Mouse (Mus musculus) limb, embryonic 12.5 days (tissue): ENCODE measurements at regions not wholly inside any gene's neighbourhood (a gene's known extent, or its start where the extent isn't known, plus 50 kb on each side); places are given as distances from the start of the nearest gene placed in this dataset.

ENCODE experiments used
- ATAC-seq: fragments of 200-750 bp; cut with Nextera tagmentation; 2 replicates; pipeline ENCODE4 v1.8.0; 2017; ENCODE audit warnings: low read depth, moderate TSS enrichment; ENCODE audit not compliant: insufficient number of reproducible peaks, insufficient read depth, low FRiP score, low TSS enrichment
- H3K27ac ChIP-seq: fragments of 300-500 bp; sonication (generic); 2 replicates; pipeline ENCODE4 v1.5.1; 2016; ENCODE audit warnings: mild to moderate bottlenecking, moderate library complexity
- H3K27me3 ChIP-seq: fragments of 300-500 bp; sonication (generic); 2 replicates; pipeline ENCODE4 v1.6.1; 2016; ENCODE audit warnings: mild to moderate bottlenecking, moderate library complexity
- H3K36me3 ChIP-seq: fragments of 300-500 bp; sonication (generic); 2 replicates; pipeline ENCODE4 v1.6.1; 2016; ENCODE audit warnings: mild to moderate bottlenecking, moderate library complexity
- H3K4me1 ChIP-seq: fragments of 300-500 bp; sonication (generic); replicated peaks from 2 replicates; pipeline ENCODE4 v1.6.1; 2016
- H3K4me2 ChIP-seq: fragments of 300-500 bp; sonication (generic); 2 replicates; pipeline ENCODE4 v1.6.1; 2016; ENCODE audit warnings: mild to moderate bottlenecking, moderate library complexity
- H3K4me3 ChIP-seq: fragments of 300-500 bp; sonication (generic); replicated peaks from 2 replicates; pipeline ENCODE4 v1.5.1; 2016; ENCODE audit warnings: mild to moderate bottlenecking
- H3K9ac ChIP-seq: fragments of 300-500 bp; sonication (generic); replicated peaks from 2 replicates; pipeline ENCODE4 v1.6.1; 2016; ENCODE audit warnings: mild to moderate bottlenecking, moderate library complexity
- H3K9me3 ChIP-seq: fragments of 300-500 bp; sonication (generic); 2 replicates; pipeline ENCODE4 v1.6.1; 2016; ENCODE audit warnings: mild to moderate bottlenecking, moderate library complexity
- WGBS: fragments of 180-500 bp; shearing (Covaris S2); methylation state at CpG from one replicate; pipeline ENCODE4 v1.1.7; 2016; 5-methylcytosine and 5-hydroxymethylcytosine counted together

- H3K27ac ChIP-seq = peak overlapping the region; percentile 87
- ATAC-seq = no peak
- H3K9ac ChIP-seq = no peak overlapping the region
- H3K4me3 ChIP-seq = no peak overlapping the region
- no peaks in the 10 kb centered on the region for H3K27me3 ChIP-seq
- WGBS = 65% methylated on average over 6 of the region's 6 CpGs
- H3K9me3 ChIP-seq = no peaks in the 10 kb centered on the region
- H3K4me2 ChIP-seq = peak overlapping the region; percentile 44
- no peaks in the 10 kb centered on the region for H3K36me3 ChIP-seq
- peaks cover 25% of the 10 kb centered on the region for H3K4me1 ChIP-seq
Measured at GRCm38 (mm10) chr7:90030486-90031250, 49.9 kb upstream of the Eed start.

DNA sequence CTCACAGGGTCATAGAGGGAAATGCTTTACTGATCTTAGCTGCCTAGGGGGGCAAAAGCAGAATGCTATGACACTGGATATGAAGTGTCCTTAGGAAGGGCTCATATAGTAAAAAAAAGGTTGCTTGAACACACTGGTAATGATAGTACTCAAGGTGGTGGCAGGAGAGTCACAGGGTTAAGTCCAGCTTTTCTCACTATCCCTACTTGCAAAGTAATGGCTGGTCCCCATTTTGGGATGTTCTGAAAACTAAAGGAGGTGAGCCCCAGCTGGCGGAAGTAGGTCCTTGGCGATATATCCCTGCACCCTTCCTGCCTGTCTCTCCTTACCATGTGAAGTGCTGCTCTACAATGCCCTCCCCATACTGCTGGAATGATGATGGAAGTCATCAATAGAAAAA is 52.3 kb upstream of the Eed start:
- Histone ChIP-seq H3K9me3 (no peaks in the 10 kb centered on the region), H3K4me2 (no peak overlapping the region), H3K9ac (no peak overlapping the region), H3K27me3 (no peaks in the 10 kb centered on the region), H3K4me1 (peaks cover 25% of the 10 kb centered on the region), H3K36me3 (no peaks in the 10 kb centered on the region), H3K4me3 (no peak overlapping the region), H3K27ac (no peak overlapping the region)
- 91% methylated on average over 2 of the region's 2 CpGs for WGBS
- no peak for ATAC-seq

GRCm38 (mm10) chr7:90033640-90034312 is 53.0 kb upstream of the Eed start:
- no peak overlapping the region for H3K4me3 ChIP-seq
- H3K36me3 ChIP-seq = no peaks in the 10 kb centered on the region
- 90% methylated on average over 9 of the region's 9 CpGs for WGBS
- no peaks in the 10 kb centered on the region for H3K27me3 ChIP-seq
- H3K4me1 ChIP-seq = peaks cover 24% of the 10 kb centered on the region
- H3K27ac ChIP-seq = no peak overlapping the region
- H3K9me3 ChIP-seq = no peaks in the 10 kb centered on the region
- no peak for ATAC-seq
- no peak overlapping the region for H3K9ac ChIP-seq
- no peak overlapping the region for H3K4me2 ChIP-seq

DNA sequence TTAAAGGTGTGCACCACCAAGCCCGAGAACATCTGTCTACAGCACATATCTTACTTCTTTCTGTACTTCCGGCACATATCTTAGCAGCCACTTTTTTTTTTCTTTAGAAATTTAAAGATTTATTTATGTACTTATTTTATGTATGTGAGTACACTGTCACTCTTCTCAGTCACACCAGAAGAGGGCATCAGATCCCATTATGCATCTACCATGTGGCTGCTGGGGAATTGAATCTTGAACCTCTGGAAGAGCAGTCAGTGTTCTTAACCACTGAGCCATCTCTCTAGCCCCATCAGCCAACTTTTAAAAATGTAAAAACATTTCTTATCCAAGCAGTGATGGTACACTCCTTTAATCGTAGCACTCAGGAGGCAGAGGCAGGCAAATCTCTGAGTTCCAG is 53.7 kb upstream of the Eed start:
- H3K36me3 ChIP-seq = no peaks in the 10 kb centered on the region
- ATAC-seq = no peak
- H3K9me3 ChIP-seq = no peaks in the 10 kb centered on the region
- H3K27me3 ChIP-seq = no peaks in the 10 kb centered on the region
- no peak overlapping the region for H3K4me3 ChIP-seq
- WGBS = 90% methylated on average over 3 of the region's 3 CpGs
- no peak overlapping the region for H3K4me2 ChIP-seq
- no peak overlapping the region for H3K27ac ChIP-seq
- peaks cover 17% of the 10 kb centered on the region for H3K4me1 ChIP-seq
- H3K9ac ChIP-seq = no peak overlapping the region

GRCm38 (mm10) chr7:90035396-90035795 is 54.6 kb upstream of the Eed start:
- Histone ChIP-seq H3K27me3 (no peaks in the 10 kb centered on the region), H3K27ac (no peak overlapping the region), H3K36me3 (no peaks in the 10 kb centered on the region), H3K4me1 (peaks cover 8% of the 10 kb centered on the region), H3K4me3 (no peak overlapping the region), H3K9me3 (no peaks in the 10 kb centered on the region), H3K9ac (no peak overlapping the region), H3K4me2 (no peak overlapping the region)
- ATAC-seq = no peak
- 73% methylated on average over 7 of the region's 7 CpGs for WGBS

GRCm38 (mm10) chr7:90037736-90038135 is 57.0 kb upstream of the Eed start:
- H3K9ac ChIP-seq = no peak overlapping the region
- H3K4me1 ChIP-seq = peaks cover 13% of the 10 kb centered on the region
- no peaks in the 10 kb centered on the region for H3K9me3 ChIP-seq
- WGBS = 56% methylated on average over 4 of the region's 4 CpGs
- H3K36me3 ChIP-seq = no peaks in the 10 kb centered on the region
- peak overlapping the region; percentile 66 for H3K27ac ChIP-seq
- H3K4me3 ChIP-seq = no peak overlapping the region
- H3K4me2 ChIP-seq = no peak overlapping the region
- no peaks in the 10 kb centered on the region for H3K27me3 ChIP-seq
- ATAC-seq = no peak

- no peaks in the 10 kb centered on the region for H3K36me3 ChIP-seq
- peaks cover 13% of the 10 kb centered on the region for H3K4me1 ChIP-seq
- no peaks in the 10 kb centered on the region for H3K9me3 ChIP-seq
- no peak overlapping the region for H3K27ac ChIP-seq
- 92% methylated on average over 9 of the region's 9 CpGs for WGBS
- no peaks in the 10 kb centered on the region for H3K27me3 ChIP-seq
- H3K4me3 ChIP-seq = no peak overlapping the region
- ATAC-seq = no peak
- no peak overlapping the region for H3K4me2 ChIP-seq
- no peak overlapping the region for H3K9ac ChIP-seq
Measured at GRCm38 (mm10) chr7:90039504-90039903, 58.7 kb upstream of the Eed start.

DNA sequence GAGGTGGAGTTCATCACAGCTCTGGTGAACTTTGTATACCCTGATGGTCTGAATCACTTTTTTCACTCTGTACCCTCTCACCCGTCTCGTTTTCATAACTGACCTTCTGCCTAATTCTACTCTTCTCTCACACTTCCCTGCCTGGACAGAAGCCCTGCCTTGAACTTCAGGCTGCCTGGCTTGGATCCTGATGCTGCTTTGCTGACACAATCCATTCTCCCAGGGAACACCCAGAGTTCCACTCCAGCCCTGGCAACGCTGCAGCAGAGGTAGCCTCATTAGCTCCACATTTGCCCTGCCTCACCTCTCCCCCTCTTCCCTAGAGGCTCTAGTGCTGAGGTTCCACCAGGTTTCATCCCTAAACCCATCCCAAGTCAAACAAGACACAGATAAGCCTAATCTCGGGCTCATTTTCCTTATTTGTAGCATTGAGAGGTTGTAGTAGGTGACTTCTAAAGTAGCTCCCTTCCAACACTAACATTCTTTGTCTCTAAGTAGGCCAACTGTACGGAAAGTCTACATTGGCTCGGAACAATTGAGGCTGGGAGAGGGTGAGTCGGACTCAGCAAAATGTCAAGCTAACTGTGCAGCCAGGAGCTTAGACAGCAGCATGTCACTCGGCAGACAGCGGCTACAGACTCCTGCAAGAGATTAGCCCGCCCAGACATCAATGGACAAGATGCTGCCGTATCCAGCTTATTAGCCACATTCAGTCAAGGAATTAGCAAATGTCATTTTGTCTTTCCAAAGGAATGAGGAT is 60.0 kb upstream of the Eed start:
- Histone ChIP-seq H3K4me1 (peaks cover 13% of the 10 kb centered on the region), H3K27ac (peak overlapping the region; percentile 62; the same call in 1 of the 2 replicates), H3K9ac (no peak overlapping the region), H3K27me3 (no peaks in the 10 kb centered on the region), H3K4me2 (no peak overlapping the region), H3K9me3 (no peaks in the 10 kb centered on the region), H3K4me3 (no peak overlapping the region), H3K36me3 (no peaks in the 10 kb centered on the region)
- no peak for ATAC-seq
- 72% methylated on average over 11 of the region's 11 CpGs for WGBS

- Histone ChIP-seq H3K4me1 (peaks cover 13% of the 10 kb centered on the region), H3K9ac (no peak overlapping the region), H3K27me3 (no peaks in the 10 kb centered on the region), H3K27ac (peak overlapping the region; percentile 62; the same call in 1 of the 2 replicates), H3K4me3 (no peak overlapping the region), H3K9me3 (no peaks in the 10 kb centered on the region), H3K36me3 (no peaks in the 10 kb centered on the region), H3K4me2 (no peak overlapping the region)
- ATAC-seq = peak; percentile 79; the same call in 1 of the 2 replicates
- 52% methylated on average over 5 of the region's 5 CpGs for WGBS
Measured at GRCm38 (mm10) chr7:90041565-90042024, 60.8 kb upstream of the Eed start.

DNA sequence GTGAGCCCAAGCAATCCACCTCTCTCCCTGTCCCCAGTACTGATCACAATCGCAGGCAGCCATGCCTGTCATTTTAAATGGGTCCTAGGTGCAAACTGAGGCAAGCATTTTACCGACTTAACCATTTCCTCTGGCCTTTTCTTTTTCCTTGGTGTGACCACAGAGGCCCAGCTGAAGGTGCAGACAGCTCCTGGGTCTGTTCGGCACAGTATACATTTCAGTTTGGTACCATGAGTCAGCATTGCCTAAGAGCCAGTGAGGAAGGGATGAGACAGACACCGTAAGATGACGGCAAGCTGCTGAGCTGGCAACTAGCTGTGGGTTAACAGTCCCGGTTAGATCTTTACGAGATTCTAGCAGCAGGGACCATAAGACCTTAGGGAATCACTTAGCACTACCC is 61.6 kb upstream of the Eed start:
- H3K9ac ChIP-seq = no peak overlapping the region
- H3K9me3 ChIP-seq = no peaks in the 10 kb centered on the region
- H3K4me2 ChIP-seq = no peak overlapping the region
- peaks cover 13% of the 10 kb centered on the region for H3K4me1 ChIP-seq
- 67% methylated on average over 7 of the region's 7 CpGs for WGBS
- no peak overlapping the region for H3K27ac ChIP-seq
- ATAC-seq = no peak
- no peaks in the 10 kb centered on the region for H3K27me3 ChIP-seq
- no peaks in the 10 kb centered on the region for H3K36me3 ChIP-seq
- H3K4me3 ChIP-seq = no peak overlapping the region

- H3K9ac ChIP-seq = no peak overlapping the region
- no peaks in the 10 kb centered on the region for H3K36me3 ChIP-seq
- 79% methylated on average over 8 of the region's 8 CpGs for WGBS
- no peaks in the 10 kb centered on the region for H3K9me3 ChIP-seq
- H3K27ac ChIP-seq = no peak overlapping the region
- peaks cover 13% of the 10 kb centered on the region for H3K4me1 ChIP-seq
- no peak overlapping the region for H3K4me2 ChIP-seq
- ATAC-seq = no peak
- no peak overlapping the region for H3K4me3 ChIP-seq
- no peaks in the 10 kb centered on the region for H3K27me3 ChIP-seq
Measured at GRCm38 (mm10) chr7:90043526-90043925, 62.7 kb upstream of the Eed start.
